Mouse (Mus musculus): ENCODE results near the gene BC049762. TPM values are rescaled to one million over a fixed set of nuclear protein-coding genes. Genes with fewer than 3 reads are reported as not detected.

The BC049762 gene
- polyA plus RNA-seq, 1 experiment from 2014 or later: 0.27 TPM

DNA sequence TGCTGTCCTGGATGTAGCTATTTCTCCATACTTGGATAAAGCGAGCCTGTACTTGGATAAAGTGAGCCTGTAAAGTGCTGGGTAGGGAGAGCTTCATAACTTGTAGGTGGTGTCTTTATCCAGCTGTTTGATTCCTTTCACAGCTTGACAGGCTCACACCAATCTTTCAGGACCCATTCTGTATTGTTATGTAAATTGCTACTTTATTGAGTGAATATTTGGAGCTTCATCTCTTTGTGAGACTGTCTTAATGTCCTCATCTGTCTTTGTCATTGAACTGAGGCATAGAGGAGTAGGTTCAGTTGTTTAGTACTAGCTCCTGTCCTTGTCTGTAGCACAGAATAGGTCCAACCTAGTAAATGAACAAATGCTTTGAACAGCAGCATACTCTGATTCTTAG is 11.6 kb upstream of the BC049762 start:
- no peak overlapping the region for H3K4me2 ChIP-seq
- no peak overlapping the region for H3K27ac ChIP-seq (replicated peaks)
- H3K36me3 ChIP-seq: peaks cover 89% of the 10 kb centered on the region
- ATAC-seq (ENCODE audit: extremely low read depth, insufficient number of reproducible peaks, low FRiP score, low TSS enrichment): no peak
- H3K27me3 ChIP-seq (replicated peaks): no peaks in the 10 kb centered on the region
- WGBS: 93% methylated on average over 1 of the region's 1 CpGs
- no peak overlapping the region for H3K9ac ChIP-seq
- H3K4me1 ChIP-seq: no peaks in the 10 kb centered on the region
- no peak overlapping the region for H3K4me3 ChIP-seq
- no peaks in the 10 kb centered on the region for H3K9me3 ChIP-seq

DNA sequence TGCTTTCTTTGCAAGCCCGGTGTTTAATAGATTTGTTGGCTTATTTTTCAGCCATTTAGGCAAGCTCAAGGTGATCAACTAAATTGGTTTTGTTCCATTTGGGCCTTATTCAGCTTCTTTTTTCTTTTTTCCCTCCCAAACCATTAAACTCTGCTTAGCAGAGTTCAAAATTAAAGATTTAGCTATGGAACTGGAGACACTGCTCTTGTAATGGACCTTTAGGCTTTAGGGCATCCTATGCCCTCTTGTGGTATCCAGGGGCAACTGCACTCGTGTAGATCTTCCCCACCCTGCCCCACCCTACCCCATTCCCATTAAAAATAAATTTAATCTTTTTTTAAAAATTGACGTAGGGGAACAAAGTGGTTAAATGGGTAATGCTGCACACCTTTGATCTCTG is 2.5 kb upstream of the BC049762 start:
- no peaks in the 10 kb centered on the region for H3K9me3 ChIP-seq
- peaks cover 24% of the 10 kb centered on the region for H3K36me3 ChIP-seq
- peak overlapping the region; percentile 94 for H3K4me2 ChIP-seq
- peak overlapping the region; percentile 68 for H3K4me3 ChIP-seq
- H3K9ac ChIP-seq: peak overlapping the region; percentile 92
- no peak for ATAC-seq (ENCODE audit: extremely low read depth, insufficient number of reproducible peaks, low FRiP score, low TSS enrichment)
- H3K27me3 ChIP-seq (replicated peaks): no peaks in the 10 kb centered on the region
- WGBS: 51% methylated on average over 3 of the region's 3 CpGs
- H3K4me1 ChIP-seq: peaks cover 41% of the 10 kb centered on the region
- H3K27ac ChIP-seq (replicated peaks): no peak overlapping the region

DNA sequence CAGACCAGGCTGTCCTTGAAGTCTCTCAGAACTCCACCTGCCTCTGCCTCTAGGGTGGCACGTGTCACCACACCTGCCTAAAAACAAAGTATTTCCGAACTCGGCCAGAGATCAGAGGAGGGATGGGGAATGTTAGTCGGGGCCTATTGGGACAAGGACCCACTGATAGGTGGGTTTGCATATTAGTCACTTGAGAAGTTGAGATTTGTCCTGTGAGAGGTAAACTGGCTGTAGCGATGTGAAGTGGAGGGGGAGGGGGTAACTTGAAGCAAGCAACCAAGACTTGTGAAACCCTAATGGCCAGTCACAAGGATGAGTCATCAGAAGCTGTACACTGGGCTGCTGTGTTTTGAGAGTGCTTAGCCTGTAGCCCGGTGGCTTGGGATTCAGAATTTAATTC is 1.5 kb upstream of the BC049762 start:
- H3K27me3 ChIP-seq (replicated peaks): no peaks in the 10 kb centered on the region
- 0 out of 2 replicates have a peak, but pooled peaks have one; percentile 42 for ATAC-seq (ENCODE audit: extremely low read depth, insufficient number of reproducible peaks, low FRiP score, low TSS enrichment)
- H3K4me3 ChIP-seq: peak overlapping the region; percentile 68
- peak overlapping the region; percentile 98 for H3K27ac ChIP-seq (replicated peaks)
- peaks cover 41% of the 10 kb centered on the region for H3K4me1 ChIP-seq
- H3K9me3 ChIP-seq: no peaks in the 10 kb centered on the region
- H3K36me3 ChIP-seq: peaks cover 15% of the 10 kb centered on the region
- H3K9ac ChIP-seq: peak overlapping the region; percentile 92
- WGBS: 5% methylated on average over 6 of the region's 6 CpGs
- peak overlapping the region; percentile 94 for H3K4me2 ChIP-seq

DNA sequence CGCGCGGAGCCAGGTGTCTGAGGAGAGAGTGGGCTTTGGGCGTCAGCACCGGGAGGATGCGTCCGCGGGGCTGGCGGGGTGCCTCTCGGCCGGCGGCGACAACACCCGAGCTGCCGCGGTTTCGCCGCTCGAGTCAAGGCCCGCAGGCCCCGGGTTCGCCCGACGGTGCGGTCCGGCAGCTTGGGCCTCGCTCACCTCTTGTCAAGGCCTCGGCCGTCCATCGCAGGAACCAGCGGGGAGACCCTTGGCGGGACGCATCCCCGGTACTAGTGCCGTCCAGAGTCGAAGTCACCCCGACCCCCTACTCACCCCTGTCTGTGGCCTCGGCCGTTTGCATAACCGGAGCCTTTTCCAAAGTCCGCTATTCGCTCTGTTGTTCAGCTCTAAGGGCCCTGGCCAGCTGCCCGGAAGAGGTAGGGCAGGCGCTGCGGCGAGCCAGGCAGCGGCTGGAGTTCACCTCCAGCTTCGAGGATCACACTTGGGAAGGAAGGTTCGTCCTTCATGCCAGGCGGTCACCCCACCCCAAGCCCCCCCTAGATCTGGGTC is 513 bp upstream of the BC049762 start:
- H3K27ac ChIP-seq (replicated peaks): peak overlapping the region; percentile 98
- H3K4me3 ChIP-seq: peak overlapping the region; percentile 68
- ATAC-seq (ENCODE audit: extremely low read depth, insufficient number of reproducible peaks, low FRiP score, low TSS enrichment): peak; percentile 26; the same call in 1 of the 2 replicates
- H3K4me2 ChIP-seq: peak overlapping the region; percentile 94
- no peaks in the 10 kb centered on the region for H3K9me3 ChIP-seq
- H3K9ac ChIP-seq: peak overlapping the region; percentile 92
- peaks cover 10% of the 10 kb centered on the region for H3K36me3 ChIP-seq
- H3K4me1 ChIP-seq: peaks cover 41% of the 10 kb centered on the region
- under 1% methylated on average over 50 of the region's 50 CpGs for WGBS
- no peaks in the 10 kb centered on the region for H3K27me3 ChIP-seq (replicated peaks)

DNA sequence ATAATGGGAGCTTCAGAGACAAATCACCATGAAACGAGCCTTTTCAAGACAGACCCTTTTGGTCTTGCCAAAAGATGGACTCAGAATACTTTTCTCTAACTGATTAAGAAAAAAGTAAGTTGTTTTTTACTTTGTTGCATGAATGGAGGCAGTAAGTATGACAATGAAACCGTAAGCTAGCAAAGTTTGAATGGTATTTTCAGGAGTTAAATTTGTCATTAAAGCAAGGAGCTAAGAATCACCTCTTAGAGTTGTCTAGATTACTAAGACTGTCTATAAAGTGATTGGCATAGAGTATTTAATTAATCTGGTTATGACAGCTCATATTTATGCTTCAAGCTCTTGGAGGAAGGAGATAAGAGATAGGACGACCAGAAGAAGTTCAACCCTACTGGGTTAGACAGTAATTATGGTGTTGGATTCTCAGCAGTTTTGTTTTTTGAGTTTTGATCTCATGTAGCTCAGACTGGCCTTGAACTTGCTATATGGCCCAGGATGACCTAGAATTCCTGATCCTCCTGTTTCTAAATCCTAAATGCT is 1.1 kb downstream of the BC049762 start, which contains the start of gene Clk4:
Clk4 (plus strand) TSS at position 51 of the 540 bp plus-strand sequence.
- H3K9me3 ChIP-seq: no peaks in the 10 kb centered on the region
- H3K27ac ChIP-seq (replicated peaks): peak within 1 kb of the TSS; percentile 98
- peak within 1 kb of the TSS; percentile 68 for H3K4me3 ChIP-seq
- H3K9ac ChIP-seq: peak within 1 kb of the TSS; percentile 92
- H3K27me3 ChIP-seq (replicated peaks): no peaks in the 10 kb centered on the region
- 77% methylated on average over 3 of the region's 3 CpGs for WGBS
- peaks cover 37% of the 10 kb centered on the region for H3K4me1 ChIP-seq
- ATAC-seq (ENCODE audit: extremely low read depth, insufficient number of reproducible peaks, low FRiP score, low TSS enrichment): no peak
- H3K4me2 ChIP-seq: peak within 1 kb of the TSS; percentile 94
- peaks cover under 1% of the 10 kb centered on the region; the same call in 1 of the 2 replicates for H3K36me3 ChIP-seq

DNA sequence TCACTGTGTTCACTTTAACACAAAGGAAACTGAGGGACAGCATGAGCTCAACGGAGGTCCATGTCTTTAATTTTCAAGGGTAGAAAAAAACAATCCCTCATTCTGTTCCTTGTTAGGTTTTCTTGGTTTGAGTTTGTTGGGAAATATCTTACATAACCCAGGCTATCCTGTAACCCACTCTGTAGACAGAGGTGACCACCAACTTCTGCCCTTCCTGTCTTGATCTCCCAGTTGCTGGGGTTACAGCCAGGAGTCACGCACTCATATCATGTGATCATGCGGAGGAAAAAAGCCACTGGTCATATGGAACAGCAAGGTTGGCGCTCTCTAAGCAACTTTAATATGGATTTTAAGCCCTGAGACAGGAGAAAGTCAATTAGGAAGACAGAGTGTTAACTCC is 5.8 kb downstream of the BC049762 start:
- Histone ChIP-seq H3K27ac (replicated peaks) (no peak overlapping the region), H3K9ac (no peak overlapping the region), H3K9me3 (no peaks in the 10 kb centered on the region), H3K4me1 (peaks cover 1% of the 10 kb centered on the region; the same call in 1 of the 2 replicates), H3K4me2 (no peak overlapping the region), H3K27me3 (replicated peaks) (no peaks in the 10 kb centered on the region), H3K36me3 (no peaks in the 10 kb centered on the region), H3K4me3 (no peak overlapping the region)
- WGBS: 78% methylated on average over 4 of the region's 4 CpGs
- no peak for ATAC-seq (ENCODE audit: extremely low read depth, insufficient number of reproducible peaks, low FRiP score, low TSS enrichment)

DNA sequence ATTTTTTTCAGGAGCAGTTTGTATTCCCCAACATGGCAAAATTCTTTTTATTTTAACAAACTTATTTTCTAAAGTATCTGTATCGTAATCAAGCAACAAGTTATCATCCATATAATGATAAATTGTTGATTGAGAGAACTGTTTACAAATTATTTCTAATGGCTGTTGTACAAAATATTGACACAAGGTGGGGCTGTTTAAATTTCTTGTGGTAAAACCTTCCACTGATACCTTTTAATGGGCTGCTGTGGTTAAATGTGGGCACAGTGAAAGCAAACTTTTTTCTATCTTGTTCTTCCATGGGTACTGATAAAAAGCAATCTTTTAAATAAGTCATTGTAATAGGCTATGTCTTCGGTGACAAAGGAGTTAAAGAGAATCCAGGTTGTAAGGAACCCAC is 19.9 kb downstream of the BC049762 start:
- Histone ChIP-seq H3K9me3 (0 out of 2 replicates have a peak, but pooled peaks cover 5% of the 10 kb centered on the region), H3K4me3 (no peak overlapping the region), H3K36me3 (no peaks in the 10 kb centered on the region), H3K4me1 (no peaks in the 10 kb centered on the region), H3K27ac (replicated peaks) (no peak overlapping the region), H3K9ac (no peak overlapping the region), H3K27me3 (replicated peaks) (no peaks in the 10 kb centered on the region), H3K4me2 (no peak overlapping the region)
- WGBS: 70% methylated on average over 2 of the region's 2 CpGs
- ATAC-seq (ENCODE audit: extremely low read depth, insufficient number of reproducible peaks, low FRiP score, low TSS enrichment): no peak

DNA sequence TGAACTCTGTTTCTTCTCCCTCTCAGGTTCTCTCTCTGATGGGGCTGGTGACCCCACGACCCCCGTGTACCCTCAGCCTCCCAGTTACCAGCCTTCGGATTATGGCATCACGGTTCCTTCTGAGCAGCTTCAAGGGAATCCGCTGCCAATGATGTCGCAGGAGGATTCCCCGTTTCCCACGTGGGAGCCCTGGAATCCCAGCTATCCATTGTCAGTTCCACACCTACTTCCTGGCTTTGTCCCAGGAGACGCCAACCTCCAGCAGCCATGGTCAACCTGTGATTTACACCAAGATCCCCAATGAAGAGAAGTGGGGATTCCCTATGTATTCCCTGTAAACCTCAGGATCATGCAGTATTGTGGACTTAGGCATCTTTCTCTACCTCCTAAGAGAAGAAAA is 28.2 kb downstream of the BC049762 start:
- no peak overlapping the region for H3K4me2 ChIP-seq
- no peaks in the 10 kb centered on the region for H3K36me3 ChIP-seq
- no peaks in the 10 kb centered on the region for H3K27me3 ChIP-seq (replicated peaks)
- H3K27ac ChIP-seq (replicated peaks): no peak overlapping the region
- H3K4me1 ChIP-seq: no peaks in the 10 kb centered on the region
- ATAC-seq (ENCODE audit: extremely low read depth, insufficient number of reproducible peaks, low FRiP score, low TSS enrichment): no peak
- 78% methylated on average over 9 of the region's 9 CpGs for WGBS
- H3K9ac ChIP-seq: no peak overlapping the region
- no peak overlapping the region for H3K4me3 ChIP-seq
- H3K9me3 ChIP-seq: no peaks in the 10 kb centered on the region

DNA sequence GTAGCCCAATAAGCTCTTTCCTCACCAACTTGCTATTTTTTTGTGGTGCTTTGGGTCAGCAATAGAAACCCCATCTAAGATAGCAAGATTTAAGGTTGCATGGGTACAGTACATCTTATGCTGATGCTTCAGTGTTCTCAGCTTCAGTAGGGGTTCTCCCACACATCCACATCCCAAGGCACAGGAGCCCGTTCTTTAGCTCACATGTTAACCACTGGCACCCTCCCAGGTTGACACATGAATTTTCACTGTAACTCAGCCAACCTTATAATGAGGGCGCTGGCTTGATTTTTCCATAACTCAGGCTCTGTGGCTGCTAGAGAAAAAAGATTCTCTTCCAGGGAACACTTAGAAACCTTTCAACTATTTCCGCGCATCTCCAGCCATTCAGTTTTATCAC is 35.7 kb downstream of the BC049762 start:
- H3K9ac ChIP-seq: no peak overlapping the region
- no peaks in the 10 kb centered on the region for H3K27me3 ChIP-seq (replicated peaks)
- H3K9me3 ChIP-seq: no peaks in the 10 kb centered on the region
- no peak overlapping the region for H3K27ac ChIP-seq (replicated peaks)
- no peaks in the 10 kb centered on the region for H3K36me3 ChIP-seq
- H3K4me2 ChIP-seq: no peak overlapping the region
- ATAC-seq (ENCODE audit: extremely low read depth, insufficient number of reproducible peaks, low FRiP score, low TSS enrichment): no peak
- H3K4me3 ChIP-seq: no peak overlapping the region
- 73% methylated on average over 4 of the region's 4 CpGs for whole genome bisulfite sequencing
- H3K4me1 ChIP-seq: no peaks in the 10 kb centered on the region

DNA sequence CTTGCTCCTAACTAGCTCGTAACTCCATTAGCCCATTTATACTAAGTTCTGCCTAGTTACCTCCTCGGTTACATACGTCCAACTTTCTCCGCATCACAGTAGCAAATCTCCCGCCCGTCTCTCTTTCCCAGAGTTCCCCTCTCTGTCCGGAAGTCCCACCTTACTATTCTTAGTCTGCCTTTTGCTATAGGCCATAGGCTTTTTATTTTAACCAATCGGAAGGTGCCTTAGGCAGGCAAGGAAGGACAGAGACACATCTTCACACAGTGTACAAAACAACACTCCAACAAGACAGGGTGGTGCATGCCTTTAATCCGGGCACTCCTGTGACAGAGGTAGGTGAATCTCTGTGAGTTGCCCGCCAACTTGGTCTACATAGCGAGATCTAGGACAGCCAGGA is 42.5 kb downstream of the BC049762 start, which contains the start of gene Gm12569:
Gm12569 (plus strand) TSS at position 166 of the 400 bp plus-strand sequence.
- WGBS: 84% methylated on average over 11 of the region's 11 CpGs
- Histone ChIP-seq H3K36me3 (no peaks in the 10 kb centered on the region), H3K4me1 (no peaks in the 10 kb centered on the region), H3K4me2 (no peak within 1 kb of the TSS), H3K27me3 (replicated peaks) (no peaks in the 10 kb centered on the region), H3K4me3 (no peak within 1 kb of the TSS), H3K9me3 (no peaks in the 10 kb centered on the region), H3K9ac (no peak within 1 kb of the TSS), H3K27ac (replicated peaks) (no peak within 1 kb of the TSS)
- ATAC-seq (ENCODE audit: extremely low read depth, insufficient number of reproducible peaks, low FRiP score, low TSS enrichment): no peak

DNA sequence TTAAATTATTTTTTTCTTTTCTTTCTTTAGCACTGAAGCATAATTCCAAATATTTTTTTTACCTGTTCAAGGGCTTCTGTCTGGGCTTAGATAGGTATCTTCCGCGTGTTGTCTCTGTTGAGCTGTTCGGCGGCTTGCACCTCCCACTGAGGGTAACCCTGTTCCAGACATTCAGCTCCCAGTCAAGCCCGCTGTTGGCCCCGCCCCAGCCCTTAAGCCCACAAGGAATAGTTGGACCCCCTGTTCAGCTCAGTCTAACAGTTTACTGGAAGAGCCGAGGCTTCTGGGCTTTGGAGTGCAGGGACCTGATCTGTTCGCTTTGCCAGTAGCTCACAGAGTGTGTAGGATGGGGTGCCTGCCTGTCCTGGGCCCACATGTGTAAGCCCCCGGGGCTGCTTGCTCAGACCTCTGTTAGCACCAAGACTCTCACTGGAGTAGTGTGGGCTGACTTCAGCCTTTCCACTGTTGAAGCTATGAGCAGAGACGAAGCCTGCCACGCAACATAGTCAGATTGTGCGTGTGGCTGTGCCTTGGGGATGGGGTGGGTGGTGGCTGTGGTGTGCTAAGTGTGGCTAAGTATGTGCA is 43.4 kb downstream of the BC049762 start:
- no peaks in the 10 kb centered on the region for H3K36me3 ChIP-seq
- no peak overlapping the region for H3K9ac ChIP-seq
- no peaks in the 10 kb centered on the region for H3K9me3 ChIP-seq
- no peak overlapping the region for H3K4me3 ChIP-seq
- no peaks in the 10 kb centered on the region for H3K27me3 ChIP-seq (replicated peaks)
- no peaks in the 10 kb centered on the region for H3K4me1 ChIP-seq
- ATAC-seq (ENCODE audit: extremely low read depth, insufficient number of reproducible peaks, low FRiP score, low TSS enrichment): no peak
- 74% methylated on average over 12 of the region's 12 CpGs for WGBS
- H3K27ac ChIP-seq (replicated peaks): no peak overlapping the region
- H3K4me2 ChIP-seq: no peak overlapping the region

DNA sequence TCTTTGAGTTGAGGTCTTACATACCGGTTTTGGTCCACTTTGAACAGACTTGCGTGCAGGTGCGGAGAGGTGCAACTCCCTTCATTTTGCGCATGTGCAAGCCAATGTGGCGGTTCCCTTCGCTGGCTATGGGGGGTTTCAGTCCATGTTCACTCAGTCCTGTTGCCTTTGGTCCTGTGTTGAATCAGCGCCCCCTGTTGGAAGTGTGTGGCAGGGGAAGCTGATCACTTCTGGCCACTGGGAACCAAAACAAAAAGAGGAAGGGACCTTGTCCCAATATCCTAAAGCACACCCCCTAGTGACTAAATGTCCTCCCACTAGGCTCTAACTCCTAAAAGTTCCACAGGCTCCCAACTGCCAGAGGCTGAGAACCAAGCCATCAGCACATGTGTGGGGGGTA is 48.8 kb downstream of the BC049762 start:
- Histone ChIP-seq H3K4me3 (no peak overlapping the region), H3K36me3 (no peaks in the 10 kb centered on the region), H3K4me2 (no peak overlapping the region), H3K27me3 (replicated peaks) (no peaks in the 10 kb centered on the region), H3K27ac (replicated peaks) (no peak overlapping the region), H3K4me1 (no peaks in the 10 kb centered on the region), H3K9ac (no peak overlapping the region), H3K9me3 (no peaks in the 10 kb centered on the region; the same call in 1 of the 2 replicates)
- no peak for ATAC-seq (ENCODE audit: extremely low read depth, insufficient number of reproducible peaks, low FRiP score, low TSS enrichment)
- 81% methylated on average over 7 of the region's 7 CpGs for WGBS

Data from heart, embryonic 13.5 days (tissue).